Mouse (Mus musculus): ENCODE data around the gene Selenoo. TPM values are rescaled to one million over a fixed set of nuclear protein-coding genes. Genes with fewer than 3 reads are reported as not detected.

Gene Selenoo
- polyA plus RNA-seq, 1 experiment from 2014 or later: 10.4 TPM

DNA sequence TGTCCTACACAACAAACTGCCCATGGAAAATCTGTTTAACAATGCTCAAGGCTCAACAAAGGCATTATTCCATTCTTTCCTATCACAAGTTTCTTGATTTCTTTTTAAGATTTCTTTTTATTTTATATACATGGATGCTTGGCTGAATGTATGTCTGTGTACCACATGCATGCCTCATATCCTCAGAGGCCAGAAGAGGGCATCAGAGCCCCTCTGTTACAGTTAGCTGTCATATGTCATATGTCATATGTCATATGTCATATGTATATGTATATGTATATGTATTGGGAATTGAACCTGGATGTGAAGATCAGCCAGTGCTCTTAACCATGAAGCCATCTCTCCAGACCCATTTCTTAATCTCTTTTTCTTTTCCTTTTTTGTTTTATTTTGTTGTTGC lies 29.1 kb downstream of the Selenoo start:
- ATAC-seq: no peak
- H3K4me3 ChIP-seq (ENCODE audit: low read depth, low read length): no peak overlapping the region
- peaks cover 5% of the 10 kb centered on the region; the same call in 1 of the 2 replicates for H3K4me1 ChIP-seq (replicated peaks; ENCODE audit: control insufficient read depth, insufficient read depth, low read length)
- H3K27me3 ChIP-seq (replicated peaks; ENCODE audit: control insufficient read depth, insufficient read depth, low read length): no peaks in the 10 kb centered on the region
- no peaks in the 10 kb centered on the region for H3K9me3 ChIP-seq (ENCODE audit: control insufficient read depth)
- no peak overlapping the region for H3K9ac ChIP-seq (ENCODE audit: low read depth, low read length)
- H3K4me2 ChIP-seq (replicated peaks; ENCODE audit: low read depth): no peak overlapping the region
- H3K36me3 ChIP-seq (ENCODE audit: control insufficient read depth, insufficient read depth): peaks cover 36% of the 10 kb centered on the region
- H3K27ac ChIP-seq (ENCODE audit: low read depth, low read length): no peak overlapping the region
- peak; percentile 59 for TF ChIP-seq CTCF (IDR thresholded peaks at IDR 0.05; ENCODE audit: low read depth)

DNA sequence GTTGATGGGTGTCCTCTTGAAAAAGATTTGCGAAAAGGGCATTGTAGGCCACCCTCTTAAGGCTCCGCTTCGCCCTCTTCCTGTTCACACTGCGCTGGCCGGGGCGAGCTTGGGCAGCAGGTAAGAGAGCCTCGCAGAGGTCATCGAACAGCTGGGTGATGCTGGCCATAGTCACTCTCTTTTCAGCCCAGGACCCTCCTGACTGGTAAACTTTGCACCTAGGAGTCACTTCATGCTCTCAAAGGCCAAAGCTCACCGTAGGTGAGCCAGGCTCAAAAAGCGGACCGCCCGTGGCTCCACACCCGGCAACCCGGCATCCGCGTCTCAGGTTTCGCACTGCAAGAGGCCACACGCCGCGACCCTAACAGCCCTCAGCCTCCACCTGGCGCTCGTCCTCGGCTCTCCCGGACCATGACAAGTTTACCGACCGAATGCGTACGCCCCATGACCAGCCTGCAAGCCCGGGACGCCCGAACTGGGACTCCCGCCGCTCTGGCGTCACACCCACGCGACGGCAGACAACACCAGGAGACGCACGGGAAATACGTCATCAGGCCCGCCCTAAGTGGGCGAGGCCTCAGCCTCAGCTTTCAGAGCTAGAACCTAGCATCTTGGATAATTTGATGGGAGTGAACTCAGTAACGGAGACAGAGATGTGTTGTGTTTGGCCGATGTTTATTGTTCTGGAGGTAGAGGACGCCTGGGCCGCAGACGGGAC lies 33.9 kb downstream of the Selenoo start, which contains the start of gene Tubgcp6:
TSS of gene Tubgcp6 (minus strand) at position 464 of the 718 bp plus-strand sequence.
- Histone ChIP-seq H3K4me3 (ENCODE audit: low read depth, low read length) (peak within 1 kb of the TSS; percentile 68), H3K9me3 (ENCODE audit: control insufficient read depth) (no peaks in the 10 kb centered on the region)
- ATAC-seq: peak; percentile 89

DNA sequence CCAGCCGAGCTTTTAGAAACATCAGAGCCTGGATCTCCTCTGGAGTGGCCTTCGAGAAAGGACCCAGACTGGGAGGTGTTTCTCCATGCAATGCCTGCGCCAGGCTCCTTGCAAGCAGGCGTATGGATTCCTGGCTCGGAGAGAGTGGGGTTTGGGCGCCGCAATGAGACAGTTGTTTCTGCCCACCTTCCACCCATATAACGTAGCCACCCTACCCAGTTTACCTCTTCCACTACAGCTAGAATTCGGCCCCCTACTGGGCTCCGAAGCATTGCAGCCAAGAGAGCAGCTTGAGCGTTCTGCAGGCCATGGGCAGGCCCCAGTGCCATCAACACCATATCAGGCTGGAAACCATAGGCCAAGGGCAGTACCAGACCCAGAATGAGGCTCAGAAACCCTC lies 34.7 kb downstream of the Selenoo start:
- Histone ChIP-seq H3K36me3 (ENCODE audit: control insufficient read depth, insufficient read depth) (peaks cover 10% of the 10 kb centered on the region; the same call in 1 of the 2 replicates), H3K4me1 (replicated peaks; ENCODE audit: control insufficient read depth, insufficient read depth, low read length) (peaks cover 5% of the 10 kb centered on the region; the same call in 1 of the 2 replicates), H3K4me3 (ENCODE audit: low read depth, low read length) (peak overlapping the region; percentile 68), H3K4me2 (replicated peaks; ENCODE audit: low read depth) (peak overlapping the region; percentile 84), H3K9me3 (ENCODE audit: control insufficient read depth) (no peaks in the 10 kb centered on the region), H3K9ac (ENCODE audit: low read depth, low read length) (peak overlapping the region; percentile 23; the same call in 1 of the 2 replicates), H3K27ac (ENCODE audit: low read depth, low read length) (peak overlapping the region; percentile 30), H3K27me3 (replicated peaks; ENCODE audit: control insufficient read depth, insufficient read depth, low read length) (no peaks in the 10 kb centered on the region)
- TF ChIP-seq CTCF (IDR thresholded peaks at IDR 0.05; ENCODE audit: low read depth): peak; percentile 58
- 24% methylated on average over 11 of the region's 11 CpGs for WGBS
- no peak for ATAC-seq

More for the DNA sequence above, 33.9 kb downstream of the Selenoo start, which contains the start of gene Tubgcp6:
- Histone ChIP-seq H3K27me3 (replicated peaks; ENCODE audit: control insufficient read depth, insufficient read depth, low read length) (no peaks in the 10 kb centered on the region), H3K4me2 (replicated peaks; ENCODE audit: low read depth) (peak within 1 kb of the TSS; percentile 84), H3K27ac (ENCODE audit: low read depth, low read length) (peak within 1 kb of the TSS; percentile 31), H3K9ac (ENCODE audit: low read depth, low read length) (peak within 1 kb of the TSS; percentile 64), H3K4me1 (replicated peaks; ENCODE audit: control insufficient read depth, insufficient read depth, low read length) (peaks cover 5% of the 10 kb centered on the region; the same call in 1 of the 2 replicates), H3K36me3 (ENCODE audit: control insufficient read depth, insufficient read depth) (peaks cover 12% of the 10 kb centered on the region; the same call in 1 of the 2 replicates)
- TF ChIP-seq CTCF (IDR thresholded peaks at IDR 0.05; ENCODE audit: low read depth): 0 out of 2 replicates have a peak, but pooled peaks have one; percentile 17
- WGBS: under 1% methylated on average over 47 of the region's 47 CpGs

DNA sequence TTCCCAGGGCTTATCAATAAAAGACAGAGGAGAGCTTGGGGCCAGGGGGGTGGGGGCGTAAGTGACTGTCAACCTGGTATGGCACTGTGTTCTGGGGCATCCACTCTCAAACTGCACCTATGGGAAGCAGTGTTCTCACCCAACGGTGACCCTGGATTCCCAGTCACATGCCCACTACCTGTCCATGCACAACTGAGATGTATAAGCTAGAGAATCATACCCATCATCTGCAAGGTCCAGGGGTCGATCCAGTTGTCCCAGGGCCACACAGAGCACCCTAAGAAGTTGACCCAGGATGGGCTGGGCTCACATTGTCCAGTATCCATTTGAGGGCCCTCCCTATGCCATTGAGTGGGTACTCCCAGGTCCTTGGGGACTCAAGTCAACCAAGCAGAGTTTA lies 35.4 kb downstream of the Selenoo start:
- WGBS: 90% methylated on average over 3 of the region's 3 CpGs
- no peak for ATAC-seq
- no peak for TF ChIP-seq CTCF (IDR thresholded peaks at IDR 0.05; ENCODE audit: low read depth)
- Histone ChIP-seq H3K4me1 (replicated peaks; ENCODE audit: control insufficient read depth, insufficient read depth, low read length) (peaks cover 9% of the 10 kb centered on the region), H3K4me2 (replicated peaks; ENCODE audit: low read depth) (no peak overlapping the region), H3K4me3 (ENCODE audit: low read depth, low read length) (no peak overlapping the region), H3K36me3 (ENCODE audit: control insufficient read depth, insufficient read depth) (peaks cover 4% of the 10 kb centered on the region; the same call in 1 of the 2 replicates), H3K27me3 (replicated peaks; ENCODE audit: control insufficient read depth, insufficient read depth, low read length) (no peaks in the 10 kb centered on the region), H3K9ac (ENCODE audit: low read depth, low read length) (no peak overlapping the region), H3K27ac (ENCODE audit: low read depth, low read length) (no peak overlapping the region), H3K9me3 (ENCODE audit: control insufficient read depth) (no peaks in the 10 kb centered on the region)

DNA sequence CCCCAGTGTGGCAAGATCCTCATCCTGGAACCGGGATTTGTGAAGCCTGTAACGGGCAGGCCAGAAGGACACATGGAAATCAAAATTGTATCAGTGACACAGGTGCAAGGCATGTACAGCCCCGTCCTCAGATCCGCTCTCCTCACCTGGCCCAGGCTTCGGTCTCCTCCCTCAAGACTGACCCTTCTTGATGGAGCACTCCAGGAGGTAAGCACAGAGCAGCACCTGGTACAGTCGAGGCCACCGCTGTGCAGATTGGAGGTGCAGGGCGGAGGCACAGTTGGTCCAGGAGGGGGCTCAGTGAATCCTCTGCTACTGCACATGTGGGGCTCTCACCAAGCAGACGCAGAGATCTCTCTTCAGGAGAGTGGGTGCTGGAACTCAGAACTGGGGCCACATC lies 36.5 kb downstream of the Selenoo start:
- ATAC-seq: no peak
- Histone ChIP-seq H3K9ac (ENCODE audit: low read depth, low read length) (no peak overlapping the region), H3K4me2 (replicated peaks; ENCODE audit: low read depth) (no peak overlapping the region), H3K4me3 (ENCODE audit: low read depth, low read length) (no peak overlapping the region), H3K36me3 (ENCODE audit: control insufficient read depth, insufficient read depth) (peaks cover 4% of the 10 kb centered on the region; the same call in 1 of the 2 replicates), H3K9me3 (ENCODE audit: control insufficient read depth) (no peaks in the 10 kb centered on the region), H3K27me3 (replicated peaks; ENCODE audit: control insufficient read depth, insufficient read depth, low read length) (no peaks in the 10 kb centered on the region), H3K4me1 (replicated peaks; ENCODE audit: control insufficient read depth, insufficient read depth, low read length) (peaks cover 9% of the 10 kb centered on the region), H3K27ac (ENCODE audit: low read depth, low read length) (no peak overlapping the region)
- no peak for TF ChIP-seq CTCF (IDR thresholded peaks at IDR 0.05; ENCODE audit: low read depth)
- 93% methylated on average over 9 of the region's 9 CpGs for WGBS

DNA sequence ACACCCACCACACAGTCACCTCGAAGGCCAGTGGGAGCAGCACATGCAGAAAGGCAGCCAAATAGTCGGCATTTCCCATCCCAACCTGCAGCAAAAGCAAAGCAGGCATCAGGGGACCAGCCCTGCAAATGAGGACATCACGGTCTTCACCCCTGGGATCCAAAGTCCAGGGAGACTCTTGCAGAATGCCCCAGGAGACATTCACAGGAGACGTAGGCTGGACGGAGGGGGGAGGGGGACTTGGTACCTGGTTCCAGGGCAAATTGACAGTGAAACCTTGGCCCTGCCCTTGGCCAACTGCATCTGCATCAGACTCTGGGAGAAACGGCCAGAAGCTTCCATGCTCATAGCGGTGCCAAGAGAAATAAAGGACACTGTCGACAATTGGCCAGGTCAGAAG lies 37.7 kb downstream of the Selenoo start:
- Histone ChIP-seq H3K27me3 (replicated peaks; ENCODE audit: control insufficient read depth, insufficient read depth, low read length) (no peaks in the 10 kb centered on the region), H3K4me3 (ENCODE audit: low read depth, low read length) (no peak overlapping the region), H3K4me2 (replicated peaks; ENCODE audit: low read depth) (no peak overlapping the region), H3K9ac (ENCODE audit: low read depth, low read length) (no peak overlapping the region), H3K27ac (ENCODE audit: low read depth, low read length) (no peak overlapping the region), H3K9me3 (ENCODE audit: control insufficient read depth) (no peaks in the 10 kb centered on the region), H3K4me1 (replicated peaks; ENCODE audit: control insufficient read depth, insufficient read depth, low read length) (peaks cover 9% of the 10 kb centered on the region), H3K36me3 (ENCODE audit: control insufficient read depth, insufficient read depth) (peaks cover 4% of the 10 kb centered on the region; the same call in 1 of the 2 replicates)
- 82% methylated on average over 8 of the region's 8 CpGs for WGBS
- no peak for TF ChIP-seq CTCF (IDR thresholded peaks at IDR 0.05; ENCODE audit: low read depth)
- ATAC-seq: no peak

Measured in intestine, postnatal 0 days (tissue).